Mouse (Mus musculus): ENCODE results near the gene Rorb.

GRCm38 (mm10) chr19:19110793-19111427 lies at the start of gene Rorb:
- TF ChIP-seq CTCF (IDR thresholded peaks at IDR 0.05; ENCODE audit: low read depth) (no peak), EP300 (IDR thresholded peaks at IDR 0.05; ENCODE audit: low read depth) (no peak)
